Mouse (Mus musculus) forebrain, embryonic 10.5 days (tissue): Measurements from ENCODE around the gene Hps5. TPM values are rescaled to one million over a fixed set of nuclear protein-coding genes. Genes with fewer than 3 reads are reported as not detected.
"Not testable (repeated sequence)": the region's sequence is repeated elsewhere in the genome, so short reads cannot be mapped to it uniquely, and the experiment has no call there.

Source experiments
- DNase-seq: peaks from one replicate; pipeline ENCODE4 v3.0.0-alpha.2; 2017; ENCODE audit warnings: low spot score; ENCODE audit errors: extremely low spot score
- H3K27ac ChIP-seq: fragments of 300-500 bp; sonication (generic); 2 replicates; pipeline ENCODE4 v1.5.1; 2016; ENCODE audit warnings: mild to moderate bottlenecking
- H3K27me3 ChIP-seq: fragments of 300-500 bp; sonication (generic); 2 replicates; pipeline ENCODE4 v1.6.1; 2016; ENCODE audit warnings: mild to moderate bottlenecking; ENCODE audit not compliant: poor library complexity, severe bottlenecking
- H3K36me3 ChIP-seq: fragments of 300-500 bp; sonication (generic); replicated peaks from 2 replicates; pipeline ENCODE4 v1.6.1; 2016; ENCODE audit warnings: mild to moderate bottlenecking, moderate library complexity
- H3K4me1 ChIP-seq: fragments of 300-500 bp; sonication (generic); 2 replicates; pipeline ENCODE4 v1.6.1; 2016
- H3K4me3 ChIP-seq: fragments of 300-500 bp; sonication (generic); 2 replicates; pipeline ENCODE4 v1.5.1; 2016; ENCODE audit warnings: mild to moderate bottlenecking, moderate library complexity
- H3K9me3 ChIP-seq: fragments of 300-500 bp; sonication (generic); 2 replicates; pipeline ENCODE4 v1.6.1; 2016; ENCODE audit warnings: mild to moderate bottlenecking, moderate library complexity
- WGBS: fragments of 180-500 bp; shearing (Covaris S2); methylation state at CpG from one replicate; pipeline ENCODE4 v1.1.7; 2016; 5-methylcytosine and 5-hydroxymethylcytosine counted together
- polyA plus RNA-seq: library from polyadenylated mRNA; unstranded; fragments of >200 nt; fragmentation: Nextera tagmentation; extraction: Ambion mirVana; gene quantifications from 2 replicates; pipeline ENCODE4 v1.2.1, GENCODE M21; 2016

Hps5 gene
- polyA plus RNA-seq, 1 experiment from 2014 or later, result 18.7 TPM

DNA sequence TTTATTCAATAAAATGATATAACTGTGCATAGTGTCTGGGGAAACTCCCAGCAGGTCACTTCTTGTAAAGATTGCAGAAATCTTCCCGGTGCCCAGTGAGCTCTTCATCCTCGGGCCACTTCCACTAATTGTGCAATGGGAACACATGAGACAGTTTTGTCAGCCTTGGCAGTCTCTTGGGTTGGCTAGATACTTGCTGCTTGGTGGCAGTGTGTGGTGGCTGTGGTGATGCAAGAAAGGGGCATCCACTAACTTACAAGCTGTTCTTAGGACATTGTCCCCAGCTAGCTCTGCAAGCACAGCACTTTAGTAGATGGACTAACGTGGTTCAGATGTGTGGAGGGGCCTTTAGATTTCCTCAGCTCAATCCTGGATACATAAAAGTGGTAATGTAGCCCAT, 50.0 kb downstream of the Hps5 start:
- Histone ChIP-seq H3K27me3 (no peaks in the 10 kb centered on the region), H3K9me3 (no peaks in the 10 kb centered on the region), H3K27ac (no peak overlapping the region), H3K4me3 (no peak overlapping the region), H3K4me1 (0 out of 2 replicates have a peak, but pooled peaks cover 3% of the 10 kb centered on the region), H3K36me3 (no peaks in the 10 kb centered on the region)
- no peak for DNase-seq
- WGBS, result 80% methylated on average over 3 of the region's 3 CpGs

DNA sequence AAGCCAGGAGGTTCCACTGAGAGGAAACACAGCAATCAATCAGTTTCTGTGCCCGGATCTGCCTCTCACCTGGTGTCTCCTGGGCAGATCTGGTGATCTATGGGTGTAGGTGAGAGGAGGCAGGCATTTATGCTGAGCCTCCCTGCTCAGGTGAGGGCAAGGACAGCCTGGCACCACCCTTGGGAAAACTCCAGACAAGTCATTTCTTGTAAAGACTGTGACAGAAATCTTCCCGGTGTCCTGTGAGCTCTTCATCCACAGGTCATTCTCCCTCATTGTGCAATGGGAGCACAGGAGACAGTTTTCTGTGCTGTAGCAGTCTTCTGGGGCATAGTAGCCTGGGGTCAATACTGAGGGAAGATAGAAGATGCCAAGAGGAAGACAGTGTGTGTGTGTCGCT, 53.0 kb downstream of the Hps5 start, which contains the start of gene Saa1:
Gene Saa1 (minus strand): TSS at position 101 of the 400 bp plus-strand sequence.
- not testable (repeated sequence) for H3K9me3 ChIP-seq, H3K27ac ChIP-seq, DNase-seq, H3K4me3 ChIP-seq, H3K4me1 ChIP-seq, H3K36me3 ChIP-seq, H3K27me3 ChIP-seq
- 95% methylated on average over 3 of the region's 3 CpGs for WGBS

DNA sequence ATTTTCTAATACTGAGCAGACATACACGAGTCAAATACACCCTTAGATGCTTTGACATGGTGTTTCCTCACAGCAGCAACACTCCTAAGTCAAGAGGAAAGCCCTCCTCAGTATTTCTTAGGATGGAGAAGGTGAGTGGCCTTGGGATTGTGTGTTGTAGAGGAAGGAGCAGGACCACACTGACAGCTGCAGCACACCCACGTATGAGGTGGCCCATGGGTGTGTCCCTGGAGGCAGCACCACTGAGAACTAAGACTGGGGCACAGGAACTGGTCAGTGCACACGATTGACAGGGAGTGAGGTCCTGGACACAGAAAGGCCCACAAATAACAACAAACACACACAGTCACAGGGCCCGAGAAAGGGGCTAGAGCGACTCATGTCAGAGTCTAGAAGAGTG, 55.8 kb downstream of the Hps5 start:
- DNase-seq, H3K27me3 ChIP-seq, H3K36me3 ChIP-seq, H3K4me3 ChIP-seq, H3K27ac ChIP-seq, H3K4me1 ChIP-seq, H3K9me3 ChIP-seq: not testable (repeated sequence)
- 83% methylated on average over 5 of the region's 5 CpGs for WGBS

DNA sequence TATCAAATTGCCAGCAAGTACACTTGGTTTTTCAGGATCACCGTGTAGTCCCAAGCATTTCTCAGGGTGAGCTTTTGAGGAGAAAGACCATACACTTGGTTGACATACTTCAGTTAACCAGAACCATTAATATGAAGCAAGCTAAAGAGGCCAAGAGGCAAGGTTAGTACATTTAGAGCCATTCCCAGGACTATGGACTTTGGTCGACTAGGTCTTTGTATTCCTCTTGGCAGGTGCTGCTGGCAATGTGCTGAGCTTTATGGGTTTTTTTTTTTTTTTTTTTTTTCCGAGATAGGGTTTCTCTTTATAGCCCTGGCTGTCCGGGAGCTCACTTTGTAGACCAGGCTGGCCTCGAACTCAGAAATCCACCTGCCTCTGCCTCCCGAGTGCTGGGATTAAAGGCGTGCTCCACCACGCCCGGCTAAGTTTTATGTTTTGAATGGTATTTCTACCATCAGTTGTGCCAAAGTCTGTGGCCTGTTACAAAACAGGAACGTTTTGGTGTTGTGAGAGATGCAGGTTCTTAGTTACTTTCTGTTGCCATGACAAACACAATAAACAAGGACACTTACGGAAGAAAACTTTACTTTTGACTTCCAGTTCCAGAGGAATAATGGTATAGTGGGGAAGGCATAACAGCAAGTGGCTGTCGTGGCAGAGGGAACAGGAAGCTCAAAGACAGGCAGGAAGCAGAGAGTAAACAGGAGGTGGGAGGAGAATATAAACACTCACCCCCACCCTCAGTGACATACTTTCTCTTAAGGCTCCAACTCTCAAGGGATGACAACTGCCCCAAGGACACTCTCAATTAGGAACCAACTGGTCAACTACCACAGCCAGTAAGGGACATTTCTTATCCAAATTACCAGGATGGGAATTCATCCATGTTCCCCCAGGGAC, 57.1 kb downstream of the Hps5 start:
- Histone ChIP-seq H3K36me3 (no peaks in the 10 kb centered on the region), H3K4me1 (no peaks in the 10 kb centered on the region), H3K27me3 (no peaks in the 10 kb centered on the region), H3K27ac (no peak overlapping the region), H3K9me3 (no peaks in the 10 kb centered on the region), H3K4me3 (no peak overlapping the region)
- DNase-seq, result no peak
- WGBS, result 88% methylated on average over 12 of the region's 12 CpGs

DNA sequence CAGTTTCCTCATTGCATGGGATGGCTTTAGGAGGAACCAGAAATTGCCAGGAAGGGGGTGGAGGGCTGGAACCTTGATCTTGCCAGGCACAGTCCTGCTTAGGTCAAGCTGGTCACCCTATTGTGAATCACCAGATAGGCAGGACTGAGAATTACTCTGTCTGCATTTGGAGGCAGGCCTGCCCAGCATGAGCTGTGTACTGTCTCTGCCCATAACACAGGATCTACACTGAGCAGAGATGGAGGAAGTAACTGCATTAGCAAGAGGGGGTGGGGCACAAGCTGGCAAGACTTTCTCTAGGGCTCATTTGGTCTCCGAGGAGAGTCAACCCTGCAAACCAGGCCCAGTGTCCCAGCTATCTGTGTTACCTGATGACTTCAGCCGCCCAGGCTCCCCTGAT, 60.9 kb downstream of the Hps5 start:
- H3K4me1 ChIP-seq, result no peaks in the 10 kb centered on the region
- H3K27ac ChIP-seq, result no peak overlapping the region
- H3K4me3 ChIP-seq, result no peak overlapping the region
- H3K9me3 ChIP-seq, result no peaks in the 10 kb centered on the region
- no peaks in the 10 kb centered on the region for H3K27me3 ChIP-seq
- 87% methylated on average over 2 of the region's 2 CpGs for WGBS
- DNase-seq, result no peak
- no peaks in the 10 kb centered on the region for H3K36me3 ChIP-seq

DNA sequence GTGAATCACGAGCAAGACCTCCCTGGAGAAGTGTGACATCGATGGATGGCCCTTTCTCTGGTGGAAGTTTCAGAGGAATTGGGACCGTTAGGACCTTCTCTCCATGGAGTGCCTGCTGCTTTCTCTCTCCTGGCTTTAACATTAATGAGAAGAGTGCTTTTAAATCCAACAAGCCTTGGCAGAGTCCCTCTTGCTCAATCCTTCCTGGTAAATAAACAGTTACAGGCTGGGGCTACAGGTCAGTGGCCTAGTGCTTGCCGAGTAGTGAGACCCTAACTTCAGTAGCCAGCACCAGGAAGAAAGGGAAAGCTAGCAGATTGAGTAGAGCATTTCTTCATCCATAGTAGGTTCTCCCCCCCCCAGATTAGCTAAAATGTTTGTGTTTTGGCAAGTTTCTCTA, 63.4 kb downstream of the Hps5 start, which contains the start of gene Saa4:
Gene Saa4 (minus strand): TSS at position 146 of the 400 bp plus-strand sequence.
- Histone ChIP-seq H3K36me3 (no peaks in the 10 kb centered on the region), H3K9me3 (no peaks in the 10 kb centered on the region), H3K27ac (no peak within 1 kb of the TSS), H3K4me3 (no peak within 1 kb of the TSS), H3K4me1 (no peaks in the 10 kb centered on the region), H3K27me3 (no peaks in the 10 kb centered on the region)
- WGBS, result 87% methylated on average over 4 of the region's 4 CpGs
- no peak for DNase-seq

DNA sequence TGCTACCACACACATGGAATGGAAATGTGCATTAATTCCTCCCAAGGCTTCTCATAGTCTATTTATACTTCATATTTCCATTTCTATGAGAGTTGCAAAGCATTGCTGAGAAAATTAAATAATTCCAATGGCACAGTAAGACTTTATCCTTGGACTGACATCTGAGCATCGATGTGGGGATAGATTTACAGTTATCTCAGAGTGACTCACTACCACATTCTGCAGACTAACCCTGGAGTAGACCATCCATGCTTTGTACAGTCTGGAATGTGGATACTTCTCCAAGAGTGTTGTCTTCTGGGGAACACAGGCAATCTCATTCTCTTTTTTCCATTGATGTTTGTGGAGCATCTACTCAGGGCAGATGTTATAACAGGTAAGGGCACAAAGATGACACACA, 68.3 kb downstream of the Hps5 start:
- Histone ChIP-seq H3K4me3 (no peak overlapping the region), H3K4me1 (no peaks in the 10 kb centered on the region), H3K27ac (no peak overlapping the region), H3K36me3 (no peaks in the 10 kb centered on the region), H3K9me3 (no peaks in the 10 kb centered on the region), H3K27me3 (no peaks in the 10 kb centered on the region)
- DNase-seq, result no peak
- 84% methylated on average over 1 of the region's 1 CpGs for WGBS

DNA sequence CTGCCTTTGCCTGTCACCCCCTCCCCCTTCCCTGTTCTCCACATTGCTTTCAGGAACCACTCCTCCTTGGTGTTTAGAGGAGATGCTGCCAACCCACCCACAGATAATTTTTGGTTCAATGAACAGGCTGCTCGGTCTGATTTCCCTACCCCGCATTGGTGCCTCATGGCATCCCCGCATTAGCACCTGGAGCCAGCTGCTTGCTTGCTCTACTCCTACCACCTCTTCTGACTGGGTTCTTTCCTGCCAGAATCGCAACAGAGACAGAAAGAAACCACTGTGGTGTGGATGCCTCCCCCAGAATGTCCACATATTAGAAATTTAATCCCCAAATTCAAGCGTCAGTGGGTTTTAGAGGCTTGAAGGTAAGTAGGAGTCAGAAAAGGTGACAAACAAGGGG, 71.5 kb downstream of the Hps5 start:
- no peak overlapping the region for H3K27ac ChIP-seq
- no peaks in the 10 kb centered on the region for H3K4me1 ChIP-seq
- DNase-seq, result no peak
- H3K27me3 ChIP-seq, result no peaks in the 10 kb centered on the region
- H3K4me3 ChIP-seq, result no peak overlapping the region
- no peaks in the 10 kb centered on the region for H3K36me3 ChIP-seq
- 82% methylated on average over 5 of the region's 5 CpGs for WGBS
- no peaks in the 10 kb centered on the region for H3K9me3 ChIP-seq

DNA sequence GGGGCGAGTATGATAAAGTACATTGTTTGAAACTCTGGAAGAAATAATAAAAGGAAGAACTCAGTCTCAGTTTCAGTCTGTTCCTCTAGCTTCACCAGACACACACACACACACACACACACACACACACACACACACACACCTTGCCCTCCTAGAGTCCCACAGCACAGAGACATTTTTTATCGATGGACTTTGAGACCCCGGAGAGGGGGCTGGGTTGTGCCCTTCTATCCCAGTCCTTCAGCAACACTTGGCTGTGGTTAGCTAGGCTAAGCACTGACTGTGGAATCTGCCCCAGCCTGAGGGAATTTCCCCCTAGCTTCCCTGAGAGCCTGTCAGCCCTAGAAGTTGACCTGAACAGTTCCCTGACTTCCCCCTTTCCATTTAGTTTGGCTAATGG, 72.0 kb downstream of the Hps5 start:
- Histone ChIP-seq H3K4me3 (no peak overlapping the region), H3K4me1 (no peaks in the 10 kb centered on the region), H3K27me3 (no peaks in the 10 kb centered on the region), H3K36me3 (no peaks in the 10 kb centered on the region), H3K9me3 (no peaks in the 10 kb centered on the region), H3K27ac (no peak overlapping the region)
- no peak for DNase-seq
- WGBS, result 94% methylated on average over 3 of the region's 3 CpGs

DNA sequence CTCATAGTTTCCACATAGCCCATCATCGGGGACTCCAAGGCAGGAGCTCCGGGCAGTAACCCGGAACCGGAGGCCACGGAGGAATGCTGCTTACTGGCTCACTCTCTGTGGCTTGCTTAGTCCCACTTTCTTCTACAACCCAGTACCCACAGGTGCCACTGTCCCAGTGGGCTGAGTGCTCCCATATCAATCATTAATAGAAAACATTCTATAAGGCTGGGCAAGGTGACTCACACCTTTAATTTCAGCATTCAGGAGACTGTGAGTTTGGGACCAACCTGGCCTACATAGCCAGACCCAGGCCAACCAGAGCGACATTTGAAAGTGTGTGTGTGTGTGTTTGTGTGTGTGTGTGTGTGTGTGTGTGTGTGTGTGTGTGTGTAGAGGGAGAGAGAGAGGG, 72.5 kb downstream of the Hps5 start:
- DNase-seq, result no peak
- no peak overlapping the region for H3K27ac ChIP-seq
- H3K27me3 ChIP-seq, result no peaks in the 10 kb centered on the region
- no peaks in the 10 kb centered on the region for H3K36me3 ChIP-seq
- H3K4me1 ChIP-seq, result no peaks in the 10 kb centered on the region
- H3K9me3 ChIP-seq, result no peaks in the 10 kb centered on the region
- 94% methylated on average over 6 of the region's 6 CpGs for WGBS
- no peak overlapping the region for H3K4me3 ChIP-seq

DNA sequence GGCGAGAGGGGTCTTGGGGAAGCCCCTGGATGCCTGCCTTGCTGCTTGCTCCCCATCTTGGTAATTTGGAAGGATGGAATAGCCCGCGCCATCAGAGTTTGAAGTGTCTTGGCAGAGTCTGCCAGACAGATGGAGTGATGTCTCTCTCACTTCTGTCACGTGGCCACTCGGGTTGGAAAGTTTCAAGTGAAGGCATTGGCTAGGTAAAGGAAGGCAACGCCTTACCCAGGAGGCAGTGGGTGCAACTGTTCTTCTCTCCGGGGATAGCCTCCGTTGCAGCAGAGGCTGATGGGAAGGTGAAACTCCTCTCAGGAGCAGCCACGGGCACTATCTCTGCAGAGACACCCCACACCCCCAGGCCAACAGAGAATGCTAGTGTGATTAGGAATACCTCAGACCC, 75.4 kb downstream of the Hps5 start:
- Histone ChIP-seq H3K27ac (no peak overlapping the region), H3K36me3 (no peaks in the 10 kb centered on the region), H3K27me3 (no peaks in the 10 kb centered on the region), H3K4me3 (no peak overlapping the region), H3K9me3 (no peaks in the 10 kb centered on the region), H3K4me1 (no peaks in the 10 kb centered on the region)
- no peak for DNase-seq
- WGBS, result 78% methylated on average over 9 of the region's 9 CpGs

DNA sequence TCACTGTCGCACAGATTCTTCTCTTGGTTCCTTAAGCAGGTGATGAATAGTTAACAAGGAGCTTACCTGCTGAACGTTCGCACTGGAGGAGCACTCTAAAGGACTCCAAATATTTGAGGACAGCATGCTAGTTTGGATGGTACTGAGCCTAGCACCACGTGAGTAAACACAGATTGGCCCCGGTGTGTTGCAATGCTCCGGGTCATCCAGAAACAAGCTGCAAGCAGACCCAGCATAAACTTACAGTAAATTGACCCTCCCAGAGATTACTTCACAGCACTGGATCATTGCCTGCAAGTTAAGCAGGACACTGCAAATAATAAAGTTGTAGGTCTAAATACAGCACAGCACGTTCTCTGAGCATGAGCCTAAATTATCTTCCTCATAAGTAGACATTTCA, 76.3 kb downstream of the Hps5 start:
- Histone ChIP-seq H3K36me3 (no peaks in the 10 kb centered on the region), H3K27ac (no peak overlapping the region), H3K4me3 (no peak overlapping the region), H3K9me3 (no peaks in the 10 kb centered on the region), H3K4me1 (no peaks in the 10 kb centered on the region), H3K27me3 (no peaks in the 10 kb centered on the region)
- WGBS, result 84% methylated on average over 7 of the region's 7 CpGs
- DNase-seq, result no peak

DNA sequence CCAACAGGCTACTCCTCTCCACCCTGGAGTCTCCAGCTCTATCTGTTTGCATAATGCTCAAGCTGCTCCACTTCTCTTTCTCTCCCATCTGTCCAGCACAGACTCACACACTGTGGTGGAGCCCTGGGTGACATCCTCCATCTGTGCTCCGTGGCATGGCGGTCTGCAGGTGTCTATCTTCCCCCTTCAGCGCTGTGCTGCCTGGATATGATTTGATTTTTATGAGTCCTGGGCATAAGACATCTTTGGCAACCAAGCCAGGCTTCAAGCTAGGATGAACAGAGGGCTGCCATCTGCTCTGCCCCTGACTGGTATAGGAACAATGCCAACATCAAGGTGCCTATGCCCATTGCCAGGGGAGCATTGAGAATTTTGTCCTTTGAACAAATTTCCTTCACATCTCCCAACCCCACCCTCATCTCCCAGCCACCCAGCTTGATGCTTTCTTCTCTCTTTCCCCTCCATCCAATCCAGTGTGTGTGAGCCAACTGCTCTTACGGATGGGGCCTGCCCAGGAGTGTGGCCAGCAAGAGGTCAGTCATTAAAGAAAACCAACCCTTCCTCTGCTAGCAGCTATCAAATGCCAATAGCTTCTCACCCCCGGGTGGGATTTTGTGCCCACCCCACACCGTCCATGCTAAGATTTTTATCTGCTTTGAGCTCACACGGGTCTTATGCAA, 77.1 kb downstream of the Hps5 start:
- no peaks in the 10 kb centered on the region for H3K4me1 ChIP-seq
- no peak overlapping the region for H3K27ac ChIP-seq
- H3K9me3 ChIP-seq, result no peaks in the 10 kb centered on the region
- H3K4me3 ChIP-seq, result no peak overlapping the region
- no peak for DNase-seq
- WGBS, result 89% methylated on average over 7 of the region's 7 CpGs
- no peaks in the 10 kb centered on the region for H3K36me3 ChIP-seq
- H3K27me3 ChIP-seq, result peaks cover 6% of the 10 kb centered on the region; the same call in 1 of the 2 replicates
